Mouse (Mus musculus) left cerebral cortex, postnatal 4 days (tissue): Measurements from ENCODE around the gene Dync1li1. TPM values are rescaled to one million over a fixed set of nuclear protein-coding genes. Genes with fewer than 3 reads are reported as not detected.
A peak's percentile ranks its signal among the peaks of the same experiment; 100 is the strongest.
"Not testable (repeated sequence)": the region's sequence is repeated elsewhere in the genome, so short reads cannot be mapped to it uniquely, and the experiment has no call there.

Source experiments
- DNase-seq: peaks from one replicate; pipeline ENCODE4 v3.0.0-alpha.2; 2022
- intact Hi-C: fragments of 180-260 bp; cut with DNase I; formaldehyde crosslinking; loops from one replicate; pipeline ENCODE4 v1.15.1; 2025
- total RNA-seq, 2 experiments: library from RNA; stranded (reverse); gene quantifications; 2 replicates each; pipeline ENCODE4 v1.2.3; 2021

The Dync1li1 gene
- total RNA-seq, 2 experiments from 2014 or later: 121 to 128 TPM

DNA sequence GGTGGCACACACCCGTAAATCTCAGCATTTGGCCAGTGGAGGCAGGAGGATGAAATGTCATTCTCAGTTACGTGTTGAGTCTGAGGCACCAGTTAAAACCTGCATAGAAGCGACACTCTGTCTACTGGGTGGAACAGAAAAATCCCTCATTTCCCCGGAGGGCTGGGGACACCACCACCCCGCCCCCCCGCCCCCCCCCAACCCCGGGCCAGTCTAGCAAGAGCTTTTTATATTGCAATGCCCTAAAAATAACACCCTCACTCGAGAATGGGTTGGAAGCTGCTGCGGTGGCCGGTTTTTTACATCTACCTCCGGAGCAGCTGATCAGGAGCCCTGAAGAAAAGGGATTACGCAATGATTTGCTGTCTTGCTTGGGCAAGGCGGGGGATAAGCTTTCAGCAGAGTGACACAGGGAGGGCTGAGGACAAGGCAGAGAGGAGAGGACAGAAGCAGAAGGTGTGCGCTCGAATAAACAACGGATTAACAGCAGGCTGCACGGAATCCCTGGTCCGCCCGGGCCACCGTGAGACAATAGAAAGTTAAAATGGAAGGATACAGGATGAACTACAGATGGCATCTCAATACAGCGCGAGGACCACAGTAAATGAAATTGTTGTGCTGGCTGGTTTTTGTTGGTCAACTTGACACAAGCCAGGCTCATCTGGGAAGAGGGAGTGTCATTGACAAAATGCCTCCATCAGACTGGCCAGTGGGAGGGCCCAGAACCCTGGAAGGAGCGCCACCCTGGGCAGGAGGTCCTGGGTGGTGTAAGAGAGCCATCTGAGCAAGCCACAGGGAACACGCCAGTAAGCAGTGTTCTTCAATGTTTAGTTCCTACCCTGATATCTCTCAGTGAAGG, 15.7 kb upstream of the Dync1li1 start:
- intact Hi-C loops: no loop called here
- no peak for DNase-seq

DNA sequence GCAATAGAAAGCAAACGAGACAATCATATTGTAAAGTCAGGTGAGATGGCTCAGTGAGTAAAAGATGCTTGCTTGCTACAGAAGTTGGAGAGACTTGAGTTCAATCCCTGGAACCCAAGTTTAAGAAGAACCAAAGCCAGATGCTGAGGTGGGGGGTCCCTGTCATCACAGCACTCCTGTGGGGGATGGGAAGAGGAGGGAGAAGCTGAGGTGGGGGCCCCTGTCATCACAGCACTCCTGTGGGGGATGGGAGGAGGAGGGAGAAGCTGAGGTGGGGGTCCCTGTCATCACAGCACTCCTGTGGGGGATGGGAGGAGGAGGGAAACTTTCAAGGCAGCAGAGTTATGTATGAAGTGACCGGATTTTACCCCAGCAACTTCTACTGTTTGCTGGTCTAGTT, 15.0 kb upstream of the Dync1li1 start:
- intact Hi-C loops: no loop called here
- no peak for DNase-seq

DNA sequence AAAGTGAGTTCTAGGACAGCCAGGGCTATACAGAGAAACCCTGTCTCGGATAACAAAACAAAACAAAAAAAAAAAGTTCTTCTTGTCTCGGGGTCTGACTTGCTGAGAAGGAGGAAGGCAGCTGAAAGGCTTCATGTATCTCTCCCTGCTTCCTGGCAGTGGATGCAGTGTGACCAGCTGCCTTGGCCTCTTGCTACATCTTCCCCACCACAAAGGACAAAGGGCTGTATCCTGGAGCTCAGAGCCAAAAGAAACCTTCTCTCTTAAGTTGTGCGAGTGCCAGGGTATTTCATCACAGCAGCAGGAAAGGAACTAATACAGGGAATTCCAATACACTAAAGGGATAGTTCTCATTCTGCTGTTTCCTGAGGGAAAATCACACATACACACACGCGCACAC, 10.0 kb upstream of the Dync1li1 start:
- no peak for DNase-seq
- intact Hi-C loops: no loop called here

- DNase-seq: peak; percentile 33
- intact Hi-C loops: no loop called here
Measured at GRCm38 (mm10) chr9:114679944-114680343, 8.6 kb upstream of the Dync1li1 start.

DNA sequence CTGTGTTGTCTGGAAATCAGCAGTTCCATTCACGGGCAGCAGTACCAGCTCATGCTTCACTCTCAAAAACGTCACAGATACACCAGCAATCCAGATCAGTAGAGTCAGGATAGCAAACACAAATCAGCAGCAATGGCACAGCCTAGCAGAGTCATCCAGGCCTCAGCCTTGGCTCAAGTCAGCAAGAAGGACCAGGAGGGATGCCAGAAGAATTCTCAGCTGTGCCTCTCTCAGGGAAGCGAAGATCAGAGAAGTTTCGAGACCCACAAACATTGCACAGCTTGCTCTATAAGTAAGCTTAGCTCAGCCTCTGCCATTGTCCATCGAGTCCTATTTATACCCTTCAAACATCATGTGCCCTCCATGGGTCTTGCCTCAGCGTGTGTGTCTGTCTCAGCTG, 8.1 kb upstream of the Dync1li1 start:
- intact Hi-C loops: no loop called here
- DNase-seq: no peak

GRCm38 (mm10) chr9:114682193-114682592, 6.4 kb upstream of the Dync1li1 start:
- intact Hi-C loops: no loop called here
- no peak for DNase-seq

DNA sequence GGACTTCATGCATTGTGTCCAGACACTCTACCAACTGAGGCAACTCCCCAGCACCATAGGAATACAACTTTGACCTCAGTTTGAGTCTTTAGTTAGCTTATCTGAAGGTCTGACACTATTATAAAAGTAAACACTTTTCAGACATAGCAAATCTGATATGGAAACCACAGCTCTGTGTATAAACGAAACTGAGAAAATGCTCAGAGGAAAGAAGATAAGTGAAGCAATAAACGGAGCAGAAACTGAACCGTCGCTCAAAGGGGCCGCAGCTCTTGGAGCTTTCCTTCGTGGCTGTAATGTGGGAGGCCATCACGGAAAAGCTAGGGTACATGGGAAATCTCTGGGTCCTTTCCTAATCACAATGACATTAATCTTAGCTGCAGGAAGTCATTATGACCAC, 2.3 kb upstream of the Dync1li1 start:
- no peak for DNase-seq
- intact Hi-C loops: no loop called here

DNA sequence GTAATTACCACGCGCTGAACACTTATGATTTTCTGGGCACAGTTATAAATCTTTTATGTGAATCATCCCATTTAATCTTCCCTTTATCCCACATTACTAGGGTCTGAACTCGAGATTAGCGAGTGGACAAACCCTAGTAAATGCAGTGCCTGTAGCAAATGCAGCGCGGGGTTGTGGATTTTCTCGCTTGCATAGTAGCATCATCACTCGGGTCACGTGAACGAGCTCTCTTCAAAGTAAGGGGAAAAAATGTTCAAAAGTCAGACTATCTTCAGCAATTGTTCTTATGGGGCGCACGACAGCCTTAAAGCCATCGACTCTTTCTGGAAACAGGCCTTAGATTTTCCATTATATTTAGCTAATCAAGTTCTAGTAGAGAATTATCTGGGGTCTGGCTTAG, 951 bp upstream of the Dync1li1 start:
- DNase-seq: no peak
- intact Hi-C loops: no loop called here

- no peak for DNase-seq
- intact Hi-C loops: no loop called here
Measured at GRCm38 (mm10) chr9:114688953-114689407, 390 bp downstream of the Dync1li1 start.

- intact Hi-C loops: no loop called here
- DNase-seq: no peak
Measured at GRCm38 (mm10) chr9:114690119-114690601, 1.6 kb downstream of the Dync1li1 start.

GRCm38 (mm10) chr9:114691112-114691511, 2.5 kb downstream of the Dync1li1 start:
- DNase-seq: no peak
- intact Hi-C loops: no loop called here

DNA sequence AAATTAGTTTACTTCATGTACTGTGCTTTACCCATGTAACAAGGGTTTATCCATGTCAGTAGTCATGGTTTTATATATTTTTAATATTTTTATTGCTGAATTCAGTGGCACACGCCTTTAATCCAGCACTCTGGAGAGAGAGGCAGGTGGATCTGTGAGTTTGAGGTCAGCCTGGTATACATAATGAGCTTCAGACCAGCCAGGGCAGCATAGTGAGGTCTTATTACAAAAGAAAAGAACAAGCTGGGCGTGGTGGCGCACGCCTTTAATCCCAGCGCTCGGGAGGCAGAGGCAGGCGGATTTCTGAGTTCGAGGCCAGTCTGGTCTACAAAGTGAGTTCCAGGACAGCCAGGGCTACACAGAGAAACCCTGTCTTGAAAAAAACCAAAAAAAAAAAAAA, 7.1 kb downstream of the Dync1li1 start:
- intact Hi-C loops: not testable (repeated sequence)

DNA sequence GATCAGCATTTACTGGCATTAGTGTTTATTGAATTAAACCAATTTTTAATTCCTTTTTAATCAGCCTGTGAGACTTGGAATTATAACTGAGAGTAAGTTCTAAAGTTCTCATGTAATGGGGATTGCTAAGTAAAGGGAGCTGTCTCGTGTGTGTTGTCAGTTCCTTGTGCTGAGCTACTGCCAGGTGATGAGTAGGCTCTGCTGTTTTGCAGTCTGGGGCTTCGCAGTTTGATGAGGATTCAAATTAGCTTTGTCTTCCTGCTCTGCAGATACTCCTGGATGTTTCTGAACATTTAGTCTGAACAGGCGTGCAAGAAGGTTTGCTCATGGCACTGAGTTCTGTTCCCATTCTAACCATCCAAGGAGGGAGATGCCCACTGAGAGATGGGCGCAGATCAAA, 8.5 kb downstream of the Dync1li1 start:
- DNase-seq: no peak
- intact Hi-C loops: no loop called here

More for the DNA sequence above, 7.1 kb downstream of the Dync1li1 start:
- DNase-seq: not testable (repeated sequence)

- intact Hi-C loops: no loop called here
- no peak for DNase-seq
Measured at GRCm38 (mm10) chr9:114697926-114698325, 9.3 kb downstream of the Dync1li1 start.

DNA sequence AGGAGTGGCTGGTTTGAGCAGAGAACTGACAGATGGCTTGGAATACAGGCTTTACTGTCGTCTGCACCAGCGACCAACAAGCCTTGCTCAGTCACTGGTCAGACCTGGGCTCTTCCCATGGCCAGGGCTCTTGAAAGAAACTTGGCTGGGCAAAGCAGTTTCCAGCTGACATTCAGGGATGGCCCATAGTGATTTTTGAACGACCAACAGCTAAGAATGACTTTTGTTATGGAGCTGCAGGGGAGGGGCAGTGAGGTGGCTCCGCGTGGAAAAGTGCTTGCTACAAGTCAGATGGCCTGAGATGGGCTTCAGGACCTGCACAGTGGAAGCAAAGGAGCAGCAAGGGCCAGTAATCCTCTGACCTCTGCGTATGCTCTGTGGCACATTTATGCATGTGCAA, 10.7 kb downstream of the Dync1li1 start:
- intact Hi-C loops: no loop called here
- DNase-seq: no peak

DNA sequence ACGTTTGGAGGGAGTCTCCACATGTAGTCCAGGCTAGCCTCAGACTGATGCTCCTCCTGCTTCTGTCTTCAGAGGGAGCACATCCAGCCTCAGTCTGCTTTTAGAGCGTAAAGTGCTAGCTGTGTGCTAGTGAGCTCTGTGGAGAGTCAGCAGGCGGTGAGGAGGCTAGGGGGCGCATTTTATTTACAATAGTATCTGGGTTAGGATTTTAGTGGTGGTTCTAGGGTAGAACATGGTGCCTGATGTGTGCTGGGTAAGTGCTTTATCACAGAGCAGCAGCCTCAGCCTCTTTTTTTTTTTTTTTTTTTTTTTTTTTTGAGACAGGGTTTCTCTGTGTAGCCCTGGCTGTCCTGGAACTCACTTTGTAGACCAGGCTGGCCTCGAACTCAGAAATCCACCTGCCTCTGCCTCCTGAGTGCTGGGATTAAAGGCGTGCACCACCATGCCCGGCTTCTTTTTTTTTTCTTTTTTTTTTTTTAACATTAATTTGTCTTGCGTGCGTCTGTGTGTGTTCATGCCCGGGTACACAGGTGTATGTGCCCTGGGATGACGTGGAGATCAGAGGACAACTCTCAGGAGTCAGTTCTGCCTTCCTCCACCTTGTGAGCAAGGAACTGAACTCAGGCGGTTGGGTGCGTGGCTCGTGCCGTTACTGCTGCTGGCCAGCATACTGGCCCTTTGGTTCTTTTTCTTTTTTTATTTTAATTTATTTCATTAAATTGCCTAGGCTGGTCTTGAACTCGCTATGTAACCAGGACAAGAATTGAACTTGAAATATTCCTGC, 11.5 kb downstream of the Dync1li1 start:
- intact Hi-C loops: no loop called here
- no peak for DNase-seq

- intact Hi-C loops: no loop called here
- DNase-seq: no peak
Measured at GRCm38 (mm10) chr9:114701031-114701430, 12.4 kb downstream of the Dync1li1 start.

- no peak for DNase-seq
- intact Hi-C loops: no loop called here
Measured at GRCm38 (mm10) chr9:114701921-114702320, 13.3 kb downstream of the Dync1li1 start.

- intact Hi-C loops: no loop called here
- DNase-seq: no peak
Measured at GRCm38 (mm10) chr9:114707805-114708204, 19.2 kb downstream of the Dync1li1 start.

DNA sequence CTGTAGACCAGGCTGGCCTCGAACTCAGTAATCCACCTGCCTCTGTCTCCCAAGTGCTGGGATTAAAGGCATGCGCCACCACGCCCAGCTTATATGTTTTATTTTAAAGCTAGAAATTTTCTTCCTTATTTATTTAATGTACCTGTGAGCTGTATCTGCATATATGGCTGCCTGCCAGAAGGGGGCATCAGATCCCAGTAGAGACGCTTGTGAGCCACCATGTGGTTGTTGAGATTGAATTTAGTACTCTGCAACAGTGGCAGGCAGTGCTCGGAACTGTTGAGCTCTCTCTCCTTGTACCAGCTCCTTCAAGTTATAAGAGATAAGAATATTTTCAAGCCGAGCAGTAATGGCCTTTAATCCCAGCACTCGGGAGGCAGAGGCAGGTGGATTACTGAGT, 21.8 kb downstream of the Dync1li1 start:
- intact Hi-C loops: no loop called here
- DNase-seq: peak; percentile 39

GRCm38 (mm10) chr9:114713481-114713880, 24.9 kb downstream of the Dync1li1 start:
- intact Hi-C loops: no loop called here
- no peak for DNase-seq
